In the genomic region with DNA sequence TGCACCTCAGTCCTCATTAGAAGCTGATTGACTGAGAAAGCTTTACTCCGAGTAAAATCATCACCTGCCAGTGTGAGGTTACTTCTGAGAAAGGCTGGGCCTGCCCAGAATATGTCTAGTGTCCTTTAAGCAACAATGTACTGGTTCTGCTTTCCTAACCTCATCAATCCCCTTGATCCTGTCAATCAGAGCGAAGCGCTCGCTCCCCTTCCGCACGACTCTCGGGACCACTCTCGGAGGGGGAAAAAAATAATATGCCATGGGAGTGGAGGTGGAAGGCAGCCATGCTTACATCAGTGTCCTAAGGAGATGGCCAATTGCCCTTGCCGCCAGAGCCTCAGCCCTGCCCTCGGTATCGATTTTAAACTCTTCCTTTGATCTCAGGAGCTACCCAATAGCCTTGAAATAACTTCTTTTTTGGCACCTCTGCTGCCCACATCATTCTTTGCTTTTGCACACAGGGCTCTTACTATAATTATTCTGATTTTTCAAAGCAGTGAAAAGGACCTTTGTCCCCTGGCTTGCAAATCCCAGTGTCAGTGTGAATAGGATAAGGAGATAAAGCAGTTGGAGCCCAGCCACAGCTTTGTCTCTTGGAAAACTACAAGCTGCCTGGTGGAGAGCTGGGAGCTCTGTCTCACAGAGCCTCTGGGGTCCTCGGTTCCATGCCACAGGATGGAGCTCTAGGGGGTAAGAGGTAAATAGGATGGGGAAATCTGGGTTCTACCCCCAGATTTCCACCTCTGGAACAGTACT, we compare ENCODE assay signal across 11 mouse cellular contexts.
DNase-seq lines count a peak whose midpoint lies in the region; ATAC-seq lines count a peak whose summit lies in the region.
"Had no signal": no experiment of that assay in that cellular context is flagged by ENCODE, and none has a peak within 500 bp of the region (broad histone marks: within the 10 kb centered on the region; RNA-seq: fewer than 3 reads in every experiment).

No protein-coding gene starts in this region.

- H3K4me3 ChIP-seq in heart, embryonic 15.5 days, result no peak overlapping the region
- no peak overlapping the region for H3K4me3 ChIP-seq in hindbrain, embryonic 12.5 days
- H3K4me3 ChIP-seq in neural tube, embryonic 12.5 days, result no peak overlapping the region
- H3K4me3 ChIP-seq: gastrocnemius, adult 2 months; limb, embryonic 12.5 days had no signal

- H3K4me2 ChIP-seq in heart, embryonic 15.5 days, result 0 out of 2 replicates have a peak overlapping the region, but pooled peaks have one; percentile 1
- peak overlapping the region; percentile 39 for H3K4me2 ChIP-seq in hindbrain, embryonic 12.5 days (replicated peaks)
- H3K4me2 ChIP-seq in neural tube, embryonic 12.5 days (replicated peaks), result peak overlapping the region; percentile 35
- H3K4me2 ChIP-seq: limb, embryonic 12.5 days had no signal

- no peak for ATAC-seq in heart, embryonic 15.5 days (replicated peaks; ENCODE audit: insufficient number of reproducible peaks, insufficient read depth, low FRiP score, low read depth)
- peak; percentile 60; the same call in 1 of the 2 replicates for ATAC-seq in hindbrain, embryonic 12.5 days (ENCODE audit: low FRiP score)
- ATAC-seq in neural tube, embryonic 12.5 days (ENCODE audit: low FRiP score, low read depth), result 0 out of 2 replicates have a peak, but pooled peaks have one; percentile 25

- no peaks in the 10 kb centered on the region for H3K36me3 ChIP-seq in heart, embryonic 15.5 days
- no peaks in the 10 kb centered on the region for H3K36me3 ChIP-seq in hindbrain, embryonic 12.5 days
- no peaks in the 10 kb centered on the region for H3K36me3 ChIP-seq in neural tube, embryonic 12.5 days
- H3K36me3 ChIP-seq: limb, embryonic 12.5 days had no signal

- H3K27me3 ChIP-seq in heart, embryonic 15.5 days, result no peaks in the 10 kb centered on the region
- no peaks in the 10 kb centered on the region for H3K27me3 ChIP-seq in hindbrain, embryonic 12.5 days
- no peaks in the 10 kb centered on the region for H3K27me3 ChIP-seq in neural tube, embryonic 12.5 days (replicated peaks)
- H3K27me3 ChIP-seq: limb, embryonic 12.5 days had no signal

- H3K27ac ChIP-seq in heart, embryonic 15.5 days, result no peak overlapping the region
- H3K27ac ChIP-seq in hindbrain, embryonic 12.5 days, result no peak overlapping the region
- no peak overlapping the region for H3K27ac ChIP-seq in neural tube, embryonic 12.5 days
- H3K27ac ChIP-seq: gastrocnemius, adult 2 months; limb, embryonic 12.5 days had no signal

- peaks cover 6% of the 10 kb centered on the region for H3K4me1 ChIP-seq in heart, embryonic 15.5 days (replicated peaks)
- peaks cover 10% of the 10 kb centered on the region for H3K4me1 ChIP-seq in hindbrain, embryonic 12.5 days
- H3K4me1 ChIP-seq in neural tube, embryonic 12.5 days, result peaks cover 8% of the 10 kb centered on the region
- H3K4me1 ChIP-seq: limb, embryonic 12.5 days had no signal

- no peaks in the 10 kb centered on the region for H3K9me3 ChIP-seq in heart, embryonic 15.5 days (replicated peaks)
- no peaks in the 10 kb centered on the region for H3K9me3 ChIP-seq in hindbrain, embryonic 12.5 days (replicated peaks)
- no peaks in the 10 kb centered on the region; the same call in 1 of the 2 replicates for H3K9me3 ChIP-seq in neural tube, embryonic 12.5 days
- H3K9me3 ChIP-seq: limb, embryonic 12.5 days had no signal

- DNase-seq in heart, postnatal 25 days (ENCODE audit: low spot score), result no peak
- DNase-seq in embryo, embryonic 10 days (ENCODE audit: low spot score), result peak; percentile 30
- DNase-seq in thymus, postnatal 36 days, result no peak
- DNase-seq in ovary, postnatal 10 days (ENCODE audit: low spot score), result no peak
- no peak for DNase-seq in cerebellum, postnatal 4 days (ENCODE audit: low spot score in 2 of 2)
- DNase-seq: gastrocnemius, adult 2 months; kidney, postnatal 36 days had no signal

- H3K9ac ChIP-seq in heart, embryonic 15.5 days, result no peak overlapping the region
- no peak overlapping the region for H3K9ac ChIP-seq in hindbrain, embryonic 12.5 days
- no peak overlapping the region for H3K9ac ChIP-seq in neural tube, embryonic 12.5 days
- H3K9ac ChIP-seq: limb, embryonic 12.5 days had no signal

- intact Hi-C loops in heart, postnatal 25 days (cut with DNase I), result no loop called here

- WGBS in heart, embryonic 15.5 days, result 31% methylated on average over 12 of the region's 12 CpGs
- WGBS in hindbrain, embryonic 12.5 days, result 18% methylated on average over 12 of the region's 12 CpGs
- WGBS in neural tube, embryonic 12.5 days, result 23% methylated on average over 12 of the region's 12 CpGs
